Mouse (Mus musculus): Measurements from ENCODE around the gene 6030408B16Rik. TPM values are rescaled to one million over a fixed set of nuclear protein-coding genes. Genes with fewer than 3 reads are reported as not detected.

Gene 6030408B16Rik
- total RNA-seq, 2 experiments from 2014 or later: 0.54 TPM; not detected in 1

DNA sequence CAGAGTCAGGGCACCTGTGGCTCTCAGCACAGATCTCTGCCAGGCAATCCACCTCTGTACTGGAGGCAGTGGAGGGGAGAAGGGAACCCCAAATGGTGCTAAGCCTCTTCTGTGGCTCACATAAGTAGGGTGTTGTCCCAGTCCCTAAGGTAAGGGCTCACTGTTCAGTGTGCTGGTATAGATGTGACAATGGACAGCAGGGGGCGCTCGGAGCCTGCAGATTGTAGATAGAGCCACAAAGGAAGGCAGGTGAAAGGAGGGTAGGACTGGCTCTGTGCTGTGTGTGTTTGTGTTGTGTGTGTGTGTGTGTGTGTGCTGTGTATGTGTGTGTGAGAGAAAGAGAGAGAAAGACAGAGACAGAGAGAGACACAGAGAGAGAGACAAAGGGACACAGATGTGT is 46.5 kb downstream of the 6030408B16Rik start:
- H3K4me3 ChIP-seq: no peak overlapping the region
- no peak overlapping the region for H3K27ac ChIP-seq
- peak; percentile 81 for TF ChIP-seq CTCF (conservative IDR thresholded peaks at IDR 0.05)
- peak; percentile 86 to 88 for DNase-seq (ENCODE audit: low spot score in 2 of 2)

DNA sequence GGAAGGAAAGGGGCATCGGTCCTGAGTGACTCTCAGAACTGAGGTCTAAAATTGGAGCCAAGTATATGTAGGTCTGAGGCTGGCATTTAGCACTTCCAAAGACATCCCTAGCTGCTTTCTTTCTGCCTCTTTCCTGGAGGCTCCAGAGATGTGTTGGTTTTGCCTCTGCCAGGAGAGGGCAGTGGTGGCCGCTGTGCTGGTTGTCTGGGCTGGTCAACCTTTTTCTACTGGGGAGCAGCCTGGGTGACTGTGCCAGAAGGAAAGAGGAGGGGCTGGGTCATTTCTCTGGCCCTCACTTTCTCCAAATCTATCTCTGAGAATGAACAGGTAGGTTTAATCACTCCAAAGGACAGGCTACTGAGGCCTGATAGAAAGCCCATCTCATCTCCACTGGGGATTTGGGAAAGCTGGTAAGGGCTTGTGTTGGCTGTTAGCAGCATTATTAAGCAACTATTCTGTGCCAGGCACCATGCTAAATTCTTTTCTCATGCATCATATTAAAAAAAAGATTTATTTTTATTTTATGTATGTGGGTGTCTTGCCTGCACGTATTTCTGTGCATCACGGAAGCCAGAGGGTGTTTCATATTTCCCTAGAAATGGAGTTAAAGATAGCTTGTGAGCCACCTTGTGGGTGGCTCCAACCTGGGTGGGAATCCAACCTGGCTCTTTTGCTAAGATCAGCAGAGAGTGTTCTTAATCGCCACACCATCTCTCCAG is 48.9 kb downstream of the 6030408B16Rik start:
- H3K27ac ChIP-seq: no peak overlapping the region
- peak; percentile 37 to 67 for DNase-seq (ENCODE audit: low spot score in 2 of 2)
- peak; percentile 86 for TF ChIP-seq CTCF (conservative IDR thresholded peaks at IDR 0.05)
- no peak overlapping the region for H3K4me3 ChIP-seq

Other genes with a start within 250 kb of the 6030408B16Rik start
- gene Gm47841, start 245.8 kb upstream of the 6030408B16Rik start, total RNA-seq (2021): not detected
- 1 to 10 TPM; 1.1 to 1.7 TPM for gene Fignl2, start 214.6 kb upstream of the 6030408B16Rik start, total RNA-seq (2021)
- not detected for gene Ankrd33, start 177.5 kb upstream of the 6030408B16Rik start, total RNA-seq (2021)
- 10 to 100 TPM; 11.2 to 11.4 TPM for gene Acvrl1, start 164.7 kb upstream of the 6030408B16Rik start, total RNA-seq (2021)
- 10 to 100 TPM; 85.1 to 87.8 TPM for gene Acvr1b, start 119.1 kb upstream of the 6030408B16Rik start, total RNA-seq (2021)
- 10 to 100 TPM; 79.5 to 82.7 TPM for gene Grasp, start 69.0 kb upstream of the 6030408B16Rik start, total RNA-seq (2021)
- 10 to 100 TPM; 39.8 to 54.8 TPM for gene Nr4a1, start 38.9 kb upstream of the 6030408B16Rik start, total RNA-seq (2021)
- 10 to 100 TPM; 50.6 to 53.3 TPM for gene Atg101, start 8.9 kb upstream of the 6030408B16Rik start, total RNA-seq (2021)
- gene Krt80, start 77.0 kb downstream of the 6030408B16Rik start, total RNA-seq (2021): under 1 TPM; 0.12 to 0.18 TPM
- not detected for gene Krt7, start 117.8 kb downstream of the 6030408B16Rik start, total RNA-seq (2021)
- gene Krt87, start 145.6 kb downstream of the 6030408B16Rik start, total RNA-seq (2021): under 1 TPM; 0.46 to 0.69 TPM
- gene Krt88, start 154.5 kb downstream of the 6030408B16Rik start, total RNA-seq (2021): not detected
- gene Krt81, start 170.5 kb downstream of the 6030408B16Rik start, total RNA-seq (2021): not detected
- not detected for gene Krt86, start 180.3 kb downstream of the 6030408B16Rik start, total RNA-seq (2021)
- gene Krt83, start 198.3 kb downstream of the 6030408B16Rik start, total RNA-seq (2021): not detected
- not detected for gene Gm49425, start 224.0 kb downstream of the 6030408B16Rik start, total RNA-seq (2021)
- gene Krt84, start 239.6 kb downstream of the 6030408B16Rik start, total RNA-seq (2021): not detected

Measured in layer of hippocampus, adult 2 months (tissue).